Mouse (Mus musculus) kidney, embryonic 14.5 days (tissue): ENCODE measurements around the gene Lamb2. TPM values are rescaled to one million over a fixed set of nuclear protein-coding genes. Genes with fewer than 3 reads are reported as not detected.

ENCODE experiments used
- polyA plus RNA-seq: library from polyadenylated mRNA; unstranded; fragments of >200 nt; fragmentation: Nextera tagmentation; extraction: Ambion mirVana; gene quantifications from 2 replicates; pipeline ENCODE4 v1.2.1, GENCODE M21; 2014

The Lamb2 gene
- polyA plus RNA-seq, 1 experiment from 2014 or later: 31.9 TPM

Other genes starting within 250 kb of the Lamb2 start
- 60.7 and 129 TPM in 2 replicates for gene Dag1, start 215.8 kb upstream of the Lamb2 start, polyA plus RNA-seq
- gene Nicn1, start 189.3 kb upstream of the Lamb2 start, polyA plus RNA-seq: 40.2 and 42.4 TPM in 2 replicates
- 30.8 and 35.1 TPM in 2 replicates for gene Amt, start 182.9 kb upstream of the Lamb2 start, polyA plus RNA-seq
- 317 and 358 TPM in 2 replicates for gene Rhoa, start 173.6 kb upstream of the Lamb2 start, polyA plus RNA-seq
- 26.6 and 27.8 TPM in 2 replicates for gene Tcta, start 173.6 kb upstream of the Lamb2 start, polyA plus RNA-seq
- gene Gpx1, start 140.8 kb upstream of the Lamb2 start, polyA plus RNA-seq: 654 and 725 TPM in 2 replicates
- 62.1 and 114 TPM in 2 replicates for gene Usp4, start 131.9 kb upstream of the Lamb2 start, polyA plus RNA-seq
- 0.36 and 0.79 TPM in 2 replicates for gene 1700102P08Rik, start 86.9 kb upstream of the Lamb2 start, polyA plus RNA-seq
- 1.8 and 2.9 TPM in 2 replicates for gene Ccdc36, start 51.3 kb upstream of the Lamb2 start, polyA plus RNA-seq
- not detected in 2 replicates for gene BC048562, start 43.3 kb upstream of the Lamb2 start, polyA plus RNA-seq
- 50.7 and 54.7 TPM in 2 replicates for gene Ccdc71, start 19.2 kb upstream of the Lamb2 start, polyA plus RNA-seq
- 21.6 and 22.9 TPM in 2 replicates for gene Klhdc8b, start 18.2 kb upstream of the Lamb2 start, polyA plus RNA-seq
- gene Usp19, start 10.9 kb downstream of the Lamb2 start, polyA plus RNA-seq: 45.4 and 69.4 TPM in 2 replicates
- 99.1 and 117 TPM in 2 replicates for gene Qars, start 28.0 kb downstream of the Lamb2 start, polyA plus RNA-seq
- 91.0 and 139 TPM in 2 replicates for gene Qrich1, start 37.1 kb downstream of the Lamb2 start, polyA plus RNA-seq
- 185 and 229 TPM in 2 replicates for gene Impdh2, start 80.5 kb downstream of the Lamb2 start, polyA plus RNA-seq
- gene Ndufaf3, start 87.7 kb downstream of the Lamb2 start, polyA plus RNA-seq: 37.0 and 50.6 TPM in 2 replicates
- 130 and 159 TPM in 2 replicates for gene Dalrd3, start 90.2 kb downstream of the Lamb2 start, polyA plus RNA-seq
- gene Wdr6, start 99.0 kb downstream of the Lamb2 start, polyA plus RNA-seq: 86.0 and 114 TPM in 2 replicates
- 7.5 and 7.7 TPM in 2 replicates for gene P4htm, start 117.9 kb downstream of the Lamb2 start, polyA plus RNA-seq
- 32.7 and 38.8 TPM in 2 replicates for gene Arih2, start 169.7 kb downstream of the Lamb2 start, polyA plus RNA-seq
- gene Slc25a20, start 182.4 kb downstream of the Lamb2 start, polyA plus RNA-seq: 25.8 and 41.7 TPM in 2 replicates
- 25.9 and 28.8 TPM in 2 replicates for gene Prkar2a, start 209.6 kb downstream of the Lamb2 start, polyA plus RNA-seq